Mouse (Mus musculus): Measurements from ENCODE around the gene Ovca2. TPM values are rescaled to one million over a fixed set of nuclear protein-coding genes. Genes with fewer than 3 reads are reported as not detected.

The Ovca2 gene
- 19.4 and 19.7 TPM in 2 replicates for polyA plus RNA-seq (2014; fragmentation: Nextera tagmentation; extraction: Ambion mirVana)

DNA sequence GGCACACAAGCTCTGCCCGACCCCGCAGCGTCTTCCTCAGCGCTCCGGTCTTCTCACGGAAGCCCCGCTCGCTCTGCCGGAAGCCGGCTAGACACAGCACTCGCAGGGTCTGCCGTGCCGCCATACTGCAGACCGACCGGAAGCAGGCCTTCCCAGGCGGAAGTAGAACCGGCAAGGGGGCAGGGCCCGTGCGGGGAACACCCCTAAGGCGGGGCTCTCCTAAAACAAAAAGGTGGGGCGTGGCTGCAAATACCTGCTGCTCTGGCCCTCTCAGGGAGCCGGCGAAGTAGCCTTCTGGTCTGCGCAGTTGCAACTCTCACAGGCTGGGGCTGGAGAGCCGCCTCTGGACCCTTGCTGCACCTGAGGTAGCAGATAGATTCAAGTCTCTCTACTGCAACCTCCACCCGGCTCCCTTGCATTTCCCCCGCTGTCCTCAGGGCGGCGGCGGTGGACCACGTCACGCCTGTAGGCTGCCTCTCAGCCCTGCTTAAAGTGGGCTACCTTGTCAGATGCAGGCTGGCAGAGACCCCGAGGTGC lies at the start of gene Ovca2:
Gene Ovca2 (minus strand): TSS at position 164 of the 537 bp plus-strand sequence.
- H3K4me2 ChIP-seq (ENCODE audit: low read length): peak within 1 kb of the TSS; percentile 73
- H3K9me3 ChIP-seq (ENCODE audit: control insufficient read depth, low read length): no peaks in the 10 kb centered on the region
- under 1% methylated on average over 32 of the region's 33 CpGs for WGBS
- H3K4me3 ChIP-seq (ENCODE audit: control insufficient read depth in 1 of 2, insufficient read depth in 1 of 2, low read depth in 1 of 2, low read length in 2 of 2): peak within 1 kb of the TSS; percentile 75 to 77
- ATAC-seq (ENCODE audit: insufficient number of reproducible peaks, insufficient read depth, low FRiP score, low read depth): peak; percentile 88
- peak within 1 kb of the TSS; percentile 70 to 75 for H3K27ac ChIP-seq (replicated peaks in 1 of 2; ENCODE audit: control insufficient read depth in 1 of 2, insufficient read depth in 1 of 2, low read depth in 2 of 2, low read length in 2 of 2)
- no peaks in the 10 kb centered on the region for H3K27me3 ChIP-seq (ENCODE audit: control insufficient read depth, insufficient read depth, low read length)
- H3K4me1 ChIP-seq (ENCODE audit: control insufficient read depth in 2 of 2, insufficient read depth in 2 of 2, low read length in 2 of 2): peaks cover 8 to 19% of the 10 kb centered on the region in 2 experiments
- peak within 1 kb of the TSS; percentile 88 for H3K9ac ChIP-seq (ENCODE audit: low read length)
- peaks cover 60% of the 10 kb centered on the region for H3K36me3 ChIP-seq (ENCODE audit: control insufficient read depth, insufficient read depth, low read length)

DNA sequence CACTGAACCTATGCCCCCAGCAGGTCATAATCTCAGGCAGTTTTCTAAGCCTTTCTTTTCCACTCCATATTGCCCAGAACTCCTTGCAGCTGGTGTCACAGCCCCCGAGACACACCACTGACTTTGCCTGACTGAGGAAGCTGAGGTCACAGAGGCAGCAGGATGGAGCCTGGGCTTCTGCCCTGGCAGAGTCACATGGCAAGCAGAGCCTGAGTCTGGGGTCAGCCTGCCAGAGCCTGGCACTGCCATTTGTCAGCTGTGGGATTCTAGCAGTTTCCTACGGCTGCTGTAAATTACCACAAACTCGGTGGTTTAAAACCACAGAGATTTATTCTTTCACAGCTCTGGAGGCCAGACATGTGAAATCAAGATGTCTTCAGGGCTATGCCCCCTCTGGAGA lies 49.0 kb upstream of the Ovca2 start:
- no peak for ATAC-seq (ENCODE audit: insufficient number of reproducible peaks, insufficient read depth, low FRiP score, low read depth)
- H3K27me3 ChIP-seq (ENCODE audit: control insufficient read depth, insufficient read depth, low read length): no peaks in the 10 kb centered on the region

DNA sequence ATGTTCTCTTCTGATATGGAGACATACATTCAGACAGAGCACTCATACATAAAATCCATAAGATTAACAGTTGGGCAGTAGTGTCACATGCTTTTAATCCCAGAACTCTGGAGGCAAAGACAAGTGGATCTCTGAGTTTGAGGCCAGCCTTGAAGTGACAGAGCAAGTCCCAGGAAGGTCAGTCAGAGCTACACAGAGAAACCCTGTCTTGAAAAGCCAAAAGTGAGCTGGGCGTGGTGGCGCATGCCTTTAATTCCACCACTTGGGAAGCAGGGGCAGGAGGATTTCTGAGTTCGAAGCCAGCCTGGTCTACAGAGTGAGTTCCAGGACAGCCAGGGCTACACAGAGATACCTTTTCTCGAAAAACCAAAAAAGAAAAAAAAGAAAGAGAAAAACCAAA lies 46.2 kb upstream of the Ovca2 start:
- 76% methylated on average over 4 of the region's 4 CpGs for WGBS
- no peak overlapping the region for H3K4me3 ChIP-seq (ENCODE audit: control insufficient read depth in 1 of 2, insufficient read depth in 1 of 2, low read depth in 1 of 2, low read length in 2 of 2)
- H3K9me3 ChIP-seq (ENCODE audit: control insufficient read depth, low read length): no peaks in the 10 kb centered on the region
- no peaks in the 10 kb centered on the region for H3K27me3 ChIP-seq (ENCODE audit: control insufficient read depth, insufficient read depth, low read length)
- H3K36me3 ChIP-seq (ENCODE audit: control insufficient read depth, insufficient read depth, low read length): no peaks in the 10 kb centered on the region
- H3K27ac ChIP-seq (replicated peaks in 1 of 2; ENCODE audit: control insufficient read depth in 1 of 2, insufficient read depth in 1 of 2, low read depth in 2 of 2, low read length in 2 of 2): no peak overlapping the region
- no peak overlapping the region for H3K4me2 ChIP-seq (ENCODE audit: low read length)
- no peak overlapping the region for H3K9ac ChIP-seq (ENCODE audit: low read length)
- peaks cover 12 to 18% of the 10 kb centered on the region in 2 experiments for H3K4me1 ChIP-seq (ENCODE audit: control insufficient read depth in 2 of 2, insufficient read depth in 2 of 2, low read length in 2 of 2)
- no peak for ATAC-seq (ENCODE audit: insufficient number of reproducible peaks, insufficient read depth, low FRiP score, low read depth)

More for the DNA sequence above, 49.0 kb upstream of the Ovca2 start:
- WGBS: 73% methylated on average over 3 of the region's 3 CpGs
- Histone ChIP-seq H3K9me3 (ENCODE audit: control insufficient read depth, low read length) (no peaks in the 10 kb centered on the region), H3K4me1 (ENCODE audit: control insufficient read depth in 2 of 2, insufficient read depth in 2 of 2, low read length in 2 of 2) (peaks cover 0 to 8% of the 10 kb centered on the region in 2 experiments; a peak in 2 of 4 replicates), H3K4me2 (ENCODE audit: low read length) (no peak overlapping the region), H3K27ac (replicated peaks in 1 of 2; ENCODE audit: control insufficient read depth in 1 of 2, insufficient read depth in 1 of 2, low read depth in 2 of 2, low read length in 2 of 2) (no peak overlapping the region), H3K9ac (ENCODE audit: low read length) (no peak overlapping the region), H3K36me3 (ENCODE audit: control insufficient read depth, insufficient read depth, low read length) (no peaks in the 10 kb centered on the region), H3K4me3 (ENCODE audit: control insufficient read depth in 1 of 2, insufficient read depth in 1 of 2, low read depth in 1 of 2, low read length in 2 of 2) (no peak overlapping the region)

DNA sequence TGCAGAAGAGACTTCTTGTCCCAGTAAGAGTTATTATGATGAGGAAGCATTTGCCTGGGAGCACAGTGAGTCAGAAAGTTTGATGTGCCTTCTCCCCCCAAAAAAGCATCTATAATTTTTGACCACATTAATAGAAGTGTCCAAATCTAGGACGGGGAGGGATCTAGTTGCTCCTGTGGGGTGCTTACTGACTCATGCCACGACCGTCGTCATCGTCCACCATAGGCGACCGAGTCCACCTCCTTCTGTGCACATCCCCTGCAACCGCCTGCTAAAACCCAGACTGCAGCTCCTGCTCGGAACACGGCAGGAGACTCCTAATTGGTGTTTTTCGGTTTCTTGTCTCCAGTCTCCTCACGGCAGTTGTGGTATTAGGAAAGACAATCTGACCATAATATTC lies 45.4 kb upstream of the Ovca2 start:
- 89% methylated on average over 12 of the region's 12 CpGs for WGBS

DNA sequence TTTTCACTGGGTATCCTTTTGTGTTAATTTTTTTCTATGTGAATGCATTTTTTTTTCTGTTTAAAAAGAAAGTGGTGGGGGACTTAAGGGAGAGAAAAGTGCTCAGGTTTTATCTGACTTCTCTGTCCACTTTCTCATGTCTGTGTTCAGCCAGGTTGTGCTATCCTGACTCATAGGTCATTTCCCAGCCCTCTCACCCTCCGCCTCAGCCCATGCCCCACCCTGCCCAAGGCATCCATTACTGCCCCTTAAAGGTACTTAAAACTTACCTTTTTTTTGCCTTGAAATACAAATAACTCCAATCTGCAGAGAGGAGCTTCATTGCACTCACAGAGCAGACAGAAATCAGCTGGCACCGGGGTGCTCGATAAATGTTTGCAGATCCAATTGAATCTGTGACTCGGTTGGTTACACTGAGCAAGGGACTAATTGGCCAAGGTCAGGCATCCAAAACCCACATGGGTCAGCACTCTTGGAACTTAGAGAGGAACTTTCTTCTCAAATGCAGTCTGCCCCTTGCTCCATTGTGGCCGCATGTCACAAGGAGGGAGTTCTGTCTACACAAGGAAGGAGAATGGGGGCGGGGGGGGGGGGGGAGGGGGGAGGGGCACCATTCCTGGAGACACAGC lies 42.0 kb upstream of the Ovca2 start:
- no peaks in the 10 kb centered on the region for H3K9me3 ChIP-seq (ENCODE audit: control insufficient read depth, low read length)
- H3K4me3 ChIP-seq (ENCODE audit: control insufficient read depth in 1 of 2, insufficient read depth in 1 of 2, low read depth in 1 of 2, low read length in 2 of 2): 0 out of 4 replicates have a peak overlapping the region, but pooled peaks of 1 of the 2 experiments have one; percentile 6
- 53% methylated on average over 5 of the region's 6 CpGs for WGBS
- H3K27ac ChIP-seq (replicated peaks in 1 of 2; ENCODE audit: control insufficient read depth in 1 of 2, insufficient read depth in 1 of 2, low read depth in 2 of 2, low read length in 2 of 2): peak overlapping the region; percentile 54 to 59
- peaks cover 18 to 27% of the 10 kb centered on the region in 2 experiments for H3K4me1 ChIP-seq (ENCODE audit: control insufficient read depth in 2 of 2, insufficient read depth in 2 of 2, low read length in 2 of 2)
- ATAC-seq (ENCODE audit: insufficient number of reproducible peaks, insufficient read depth, low FRiP score, low read depth): peak; percentile 27; the same call in 1 of the 2 replicates
- H3K36me3 ChIP-seq (ENCODE audit: control insufficient read depth, insufficient read depth, low read length): no peaks in the 10 kb centered on the region
- no peaks in the 10 kb centered on the region for H3K27me3 ChIP-seq (ENCODE audit: control insufficient read depth, insufficient read depth, low read length)
- peak overlapping the region; percentile 47 for H3K9ac ChIP-seq (ENCODE audit: low read length)
- H3K4me2 ChIP-seq (ENCODE audit: low read length): peak overlapping the region; percentile 48

More for the DNA sequence above, 45.4 kb upstream of the Ovca2 start:
- H3K9me3 ChIP-seq (ENCODE audit: control insufficient read depth, low read length): no peaks in the 10 kb centered on the region
- no peaks in the 10 kb centered on the region for H3K27me3 ChIP-seq (ENCODE audit: control insufficient read depth, insufficient read depth, low read length)
- H3K4me1 ChIP-seq (ENCODE audit: control insufficient read depth in 2 of 2, insufficient read depth in 2 of 2, low read length in 2 of 2): peaks cover 12 to 20% of the 10 kb centered on the region in 2 experiments
- no peak overlapping the region for H3K4me3 ChIP-seq (ENCODE audit: control insufficient read depth in 1 of 2, insufficient read depth in 1 of 2, low read depth in 1 of 2, low read length in 2 of 2)
- H3K27ac ChIP-seq (replicated peaks in 1 of 2; ENCODE audit: control insufficient read depth in 1 of 2, insufficient read depth in 1 of 2, low read depth in 2 of 2, low read length in 2 of 2): no peak overlapping the region
- H3K9ac ChIP-seq (ENCODE audit: low read length): no peak overlapping the region
- no peak for ATAC-seq (ENCODE audit: insufficient number of reproducible peaks, insufficient read depth, low FRiP score, low read depth)
- no peak overlapping the region for H3K4me2 ChIP-seq (ENCODE audit: low read length)
- no peaks in the 10 kb centered on the region for H3K36me3 ChIP-seq (ENCODE audit: control insufficient read depth, insufficient read depth, low read length)

DNA sequence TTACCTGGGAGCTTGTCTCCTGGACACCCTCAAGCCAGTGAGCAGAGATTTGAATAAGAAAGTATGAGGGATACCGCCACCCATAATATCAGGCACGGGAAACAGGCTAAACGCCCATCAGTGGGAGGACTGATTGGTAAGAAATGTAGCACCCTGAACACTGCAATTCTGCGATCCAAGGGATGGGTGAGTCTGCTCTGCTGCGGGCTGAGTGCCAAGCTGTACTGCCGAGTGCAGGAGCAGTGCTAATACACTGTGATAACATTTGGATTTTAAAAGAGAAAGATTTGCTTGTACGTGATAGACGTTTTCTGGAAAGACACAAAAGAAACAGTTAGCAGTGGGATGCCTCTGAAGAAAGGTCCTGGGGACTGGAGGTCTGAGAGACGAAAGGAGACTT lies 41.5 kb upstream of the Ovca2 start:
- Histone ChIP-seq H3K27ac (replicated peaks in 1 of 2; ENCODE audit: control insufficient read depth in 1 of 2, insufficient read depth in 1 of 2, low read depth in 2 of 2, low read length in 2 of 2) (peak overlapping the region; percentile 43 to 59; a peak in 3 of 4 replicates), H3K9ac (ENCODE audit: low read length) (peak overlapping the region; percentile 47), H3K9me3 (ENCODE audit: control insufficient read depth, low read length) (no peaks in the 10 kb centered on the region), H3K36me3 (ENCODE audit: control insufficient read depth, insufficient read depth, low read length) (no peaks in the 10 kb centered on the region), H3K27me3 (ENCODE audit: control insufficient read depth, insufficient read depth, low read length) (no peaks in the 10 kb centered on the region), H3K4me2 (ENCODE audit: low read length) (peak overlapping the region; percentile 48), H3K4me1 (ENCODE audit: control insufficient read depth in 2 of 2, insufficient read depth in 2 of 2, low read length in 2 of 2) (peaks cover 22 to 32% of the 10 kb centered on the region in 2 experiments), H3K4me3 (ENCODE audit: control insufficient read depth in 1 of 2, insufficient read depth in 1 of 2, low read depth in 1 of 2, low read length in 2 of 2) (0 out of 4 replicates have a peak overlapping the region, but pooled peaks of 1 of the 2 experiments have one; percentile 6)
- ATAC-seq (ENCODE audit: insufficient number of reproducible peaks, insufficient read depth, low FRiP score, low read depth): peak; percentile 52; the same call in 1 of the 2 replicates
- 21% methylated on average over 9 of the region's 9 CpGs for WGBS

DNA sequence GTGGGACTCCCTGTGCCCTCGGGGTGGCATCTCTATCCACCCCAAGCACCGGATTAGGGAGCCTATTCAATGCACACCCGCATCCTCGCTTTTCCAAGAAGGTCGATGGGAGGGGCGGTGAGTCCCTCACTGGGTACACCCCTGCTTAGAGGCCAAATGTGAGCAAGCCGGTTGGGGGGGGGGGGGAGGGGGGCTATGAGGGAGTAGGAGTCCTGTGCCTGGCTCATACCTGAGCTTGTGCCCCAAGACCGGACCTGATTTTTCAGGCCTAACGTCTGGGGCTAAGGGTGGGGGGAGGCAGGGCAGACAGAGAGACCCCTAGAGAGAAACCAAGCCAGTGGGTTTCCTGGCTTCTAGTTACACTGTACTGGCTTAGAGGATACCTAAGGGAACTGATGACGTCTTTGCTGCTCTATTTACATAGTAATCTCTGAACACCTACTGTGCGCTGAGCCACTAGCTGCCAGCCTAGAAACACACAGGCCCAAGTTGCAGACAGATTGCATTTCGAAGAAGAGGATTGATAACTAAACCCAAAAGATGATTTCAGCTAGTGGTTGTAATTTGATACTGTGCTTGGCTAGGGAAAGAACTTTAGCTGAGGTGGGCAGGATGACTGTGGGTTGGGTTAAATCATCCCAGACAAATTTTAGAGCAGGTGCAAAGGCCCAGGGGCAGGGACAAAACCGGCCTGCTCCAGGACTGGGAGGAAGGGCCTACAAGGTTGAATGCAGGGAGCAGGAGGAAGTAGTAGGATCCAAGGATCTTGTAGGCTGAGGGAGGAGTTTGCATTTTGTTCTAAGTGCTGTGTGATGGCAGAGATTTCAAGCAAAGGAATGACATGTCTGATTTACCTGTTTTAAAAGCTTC lies 35.7 kb upstream of the Ovca2 start:
- Histone ChIP-seq H3K27me3 (ENCODE audit: control insufficient read depth, insufficient read depth, low read length) (no peaks in the 10 kb centered on the region), H3K9ac (ENCODE audit: low read length) (peak overlapping the region; percentile 65), H3K4me1 (ENCODE audit: control insufficient read depth in 2 of 2, insufficient read depth in 2 of 2, low read length in 2 of 2) (peaks cover 33 to 63% of the 10 kb centered on the region in 2 experiments), H3K36me3 (ENCODE audit: control insufficient read depth, insufficient read depth, low read length) (no peaks in the 10 kb centered on the region), H3K27ac (replicated peaks in 1 of 2; ENCODE audit: control insufficient read depth in 1 of 2, insufficient read depth in 1 of 2, low read depth in 2 of 2, low read length in 2 of 2) (peak overlapping the region in 1 of 2 experiments; percentile 99; a peak in 2 of 4 replicates), H3K4me2 (ENCODE audit: low read length) (peak overlapping the region; percentile 67), H3K4me3 (ENCODE audit: control insufficient read depth in 1 of 2, insufficient read depth in 1 of 2, low read depth in 1 of 2, low read length in 2 of 2) (peak overlapping the region in 1 of 2 experiments; percentile 30; a peak in 2 of 4 replicates), H3K9me3 (ENCODE audit: control insufficient read depth, low read length) (no peaks in the 10 kb centered on the region)
- no peak for ATAC-seq (ENCODE audit: insufficient number of reproducible peaks, insufficient read depth, low FRiP score, low read depth)
- 24% methylated on average over 13 of the region's 13 CpGs for WGBS
